Mouse (Mus musculus) erythroblast, adult 5-6 weeks (primary cell): ENCODE data around the gene Itgae. TPM values are rescaled to one million over a fixed set of nuclear protein-coding genes. Genes with fewer than 3 reads are reported as not detected.

Source experiments
- ATAC-seq: replicated peaks from 2 replicates; pipeline ENCODE4 v1.8.0; 2016; ENCODE audit warnings: moderate number of reproducible peaks, mild to moderate bottlenecking, moderate TSS enrichment, inconsistent platforms; ENCODE audit not compliant: poor library complexity, low FRiP score, severe bottlenecking
- total RNA-seq, 2 experiments: library from RNA; stranded (forward) in 1 of 2; stranded (reverse) in 1 of 2; fragments of 150-400 nt in 1 of 2; fragments of 200-764, 138-1000 nt in 1 of 2; gene quantifications; 2 replicates each; pipeline versions ENCODE4 v1.2.3 to v1.2.4; 2015 to 2017; ENCODE audit warnings: low replicate concordance in 2 of 2

Itgae gene
- total RNA-seq, 2 experiments from 2014 or later, result not detected

GRCm38 (mm10) chr11:73137591-73138501, 47.5 kb downstream of the Itgae start, which contains the start of gene Haspin:
Gene Haspin (minus strand): TSS chr11:73138294.
- peak; percentile 91 for ATAC-seq

DNA sequence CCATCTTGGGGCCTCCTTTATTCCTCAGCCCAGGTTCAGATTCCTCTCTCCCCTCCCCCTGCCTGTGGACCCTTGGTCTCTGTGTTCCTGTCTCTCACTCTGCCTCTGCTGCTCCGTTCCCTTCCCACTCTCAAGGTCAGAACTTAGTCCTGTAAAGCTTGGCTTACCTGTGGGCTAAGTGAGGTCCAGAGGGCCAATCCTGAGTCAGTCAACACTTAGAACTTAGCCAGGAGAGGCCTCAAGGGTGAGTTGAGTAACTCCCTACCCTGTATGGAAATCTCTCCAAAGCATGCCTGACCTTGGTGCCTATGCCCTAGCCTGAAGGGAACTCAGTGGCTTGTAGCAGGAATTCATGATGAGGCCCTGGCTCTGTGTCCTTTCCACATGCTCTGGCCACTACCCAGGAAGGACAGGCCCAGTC, 53.9 kb downstream of the Itgae start:
- no peak for ATAC-seq

DNA sequence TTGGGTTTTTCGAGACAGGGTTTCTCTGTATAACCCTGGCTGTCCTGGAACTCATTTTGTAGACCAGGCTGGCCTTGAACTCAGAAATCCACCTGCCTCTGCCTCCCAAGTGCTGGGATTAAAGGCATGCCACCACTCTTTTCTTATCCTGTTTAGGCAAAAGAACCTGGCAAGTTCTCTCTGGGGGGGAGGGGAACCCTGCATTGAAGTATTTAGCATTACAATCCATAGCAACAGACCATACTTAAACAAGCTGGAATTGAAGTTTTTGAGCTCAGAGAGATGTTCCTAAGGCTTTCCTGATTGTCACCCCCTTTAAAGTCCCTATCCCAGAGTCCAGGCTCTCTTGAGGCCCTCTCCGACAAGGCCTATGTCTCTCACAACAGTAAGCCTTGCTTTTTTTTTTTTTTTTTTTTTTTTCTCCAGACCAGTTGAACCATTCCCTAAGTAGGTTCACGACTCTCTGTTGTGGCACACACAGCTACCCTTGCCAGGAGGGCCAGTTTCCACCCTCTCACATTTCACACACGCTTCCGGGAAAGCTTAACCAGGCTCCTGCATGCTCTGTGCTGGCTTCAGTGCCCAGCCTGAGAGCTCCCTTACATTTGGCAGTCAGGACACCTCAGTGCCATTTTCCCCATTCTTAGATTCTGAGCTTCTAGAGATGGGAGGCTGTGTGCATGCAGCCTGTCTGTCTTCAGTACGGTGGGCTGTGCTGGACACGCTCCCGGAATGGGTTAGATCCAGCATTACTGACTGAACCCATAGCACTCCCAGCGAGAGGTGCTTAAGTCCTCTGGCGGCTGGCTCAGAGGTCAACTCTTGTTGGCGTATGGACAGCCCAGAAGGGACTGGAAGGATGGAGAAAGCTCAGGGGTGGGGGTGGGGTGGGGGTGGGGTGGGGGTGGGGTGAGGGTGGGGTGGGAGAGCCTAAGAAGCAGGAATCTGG, 55.9 kb downstream of the Itgae start:
- no peak for ATAC-seq

DNA sequence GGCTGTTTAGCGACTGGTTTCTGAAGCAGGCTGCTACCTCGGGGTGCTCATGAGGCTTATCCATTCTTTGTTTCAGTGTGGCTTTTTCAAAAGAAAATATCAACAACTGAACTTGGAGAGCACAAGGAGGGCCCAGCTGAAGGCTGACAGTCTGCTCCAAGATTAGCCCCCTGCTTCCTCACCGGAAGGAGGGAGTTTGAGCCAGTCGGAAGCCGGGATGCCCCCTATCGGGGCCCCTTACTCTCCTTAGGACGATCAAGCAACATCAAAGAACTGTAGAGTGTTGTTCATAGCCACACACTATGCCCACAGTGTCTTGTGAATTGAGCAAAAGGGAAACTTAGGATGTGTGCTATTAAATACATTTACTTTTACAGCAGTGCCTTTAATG, 56.6 kb downstream of the Itgae start:
- no peak for ATAC-seq

DNA sequence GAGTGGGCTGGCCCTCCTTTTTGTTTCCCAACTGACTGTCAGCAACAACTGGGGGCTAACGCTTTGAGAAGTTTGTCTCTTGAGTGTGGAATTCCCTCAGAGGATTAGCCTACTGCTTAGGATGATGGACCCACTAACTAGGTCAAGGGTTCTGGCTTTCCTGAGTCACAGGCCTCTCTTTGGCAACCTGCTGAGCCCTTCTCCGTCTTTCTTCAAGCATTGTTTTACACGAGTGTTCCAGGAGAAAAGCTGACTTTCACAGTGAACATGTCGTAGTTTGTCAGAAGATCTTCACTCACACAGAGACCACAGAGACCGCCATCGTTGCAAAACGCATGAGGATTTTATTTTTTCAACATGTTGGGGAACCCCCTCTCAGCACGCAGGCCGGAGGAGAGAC, 57.8 kb downstream of the Itgae start:
- no peak for ATAC-seq

GRCm38 (mm10) chr11:73155071-73155470, 64.7 kb downstream of the Itgae start:
- no peak for ATAC-seq

- ATAC-seq, result no peak
Measured at GRCm38 (mm10) chr11:73159957-73160810, 69.8 kb downstream of the Itgae start, which contains the start of gene P2rx5. Gene P2rx5 (plus strand): TSS chr11:73160421.

DNA sequence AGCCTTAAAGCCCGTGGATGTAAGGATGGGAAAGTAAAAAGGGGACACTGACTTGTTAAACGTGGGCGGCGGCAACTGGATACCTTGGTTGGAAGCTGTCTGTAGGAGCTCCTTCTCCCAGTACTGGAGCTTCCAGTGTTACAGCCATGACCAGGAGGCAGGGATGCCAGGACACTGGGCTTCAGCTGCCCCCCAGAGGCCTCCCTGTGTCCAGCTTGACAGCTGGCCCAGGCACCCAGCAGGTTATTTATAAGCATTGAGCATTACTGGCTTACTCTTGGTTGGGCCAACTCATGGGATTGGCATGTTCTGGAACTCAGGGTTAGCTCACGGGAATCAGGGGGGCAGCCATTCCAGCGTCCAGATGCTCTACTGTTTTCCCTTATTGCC, 70.4 kb downstream of the Itgae start:
- ATAC-seq, result no peak

GRCm38 (mm10) chr11:73161616-73162015, 71.2 kb downstream of the Itgae start:
- ATAC-seq, result no peak

DNA sequence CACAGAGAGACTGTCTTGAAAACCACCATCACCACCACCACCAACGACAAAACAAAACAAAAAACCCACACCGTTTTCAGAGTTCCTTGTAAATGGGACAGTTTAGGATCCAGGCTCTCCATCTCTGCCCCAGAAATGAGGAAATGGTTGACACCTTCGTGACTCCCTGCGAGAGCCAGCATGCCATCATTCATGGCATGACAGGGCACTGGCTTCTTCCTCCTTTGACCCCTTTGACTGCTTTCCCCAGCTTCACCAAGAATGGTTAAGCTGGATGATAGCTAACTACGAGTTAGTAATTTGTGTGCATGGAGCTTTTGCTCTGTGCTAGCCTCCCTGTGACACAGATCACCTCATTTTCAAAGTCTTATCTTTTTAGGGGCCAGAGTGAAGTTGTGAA, 71.9 kb downstream of the Itgae start:
- ATAC-seq, result no peak

DNA sequence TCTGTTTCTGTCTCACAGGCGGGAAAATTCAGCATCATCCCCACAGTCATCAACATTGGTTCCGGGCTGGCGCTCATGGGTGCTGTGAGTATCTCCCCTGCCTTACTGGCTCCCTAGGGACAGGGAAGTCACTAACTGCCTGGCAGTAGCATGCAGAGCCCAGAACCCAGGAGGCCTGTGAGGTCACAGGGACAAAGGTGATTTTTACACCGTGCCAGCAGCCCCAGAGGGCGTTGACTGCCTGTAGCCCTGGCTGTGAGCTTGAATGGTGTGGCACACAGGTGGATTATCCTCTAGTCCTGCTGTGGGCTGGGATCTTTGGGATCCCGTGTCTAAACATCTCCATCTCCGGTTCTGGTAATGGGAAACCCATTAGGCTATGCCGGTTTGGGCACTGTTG, 77.7 kb downstream of the Itgae start:
- ATAC-seq, result no peak

- ATAC-seq, result no peak
Measured at GRCm38 (mm10) chr11:73168576-73168975, 78.2 kb downstream of the Itgae start.

DNA sequence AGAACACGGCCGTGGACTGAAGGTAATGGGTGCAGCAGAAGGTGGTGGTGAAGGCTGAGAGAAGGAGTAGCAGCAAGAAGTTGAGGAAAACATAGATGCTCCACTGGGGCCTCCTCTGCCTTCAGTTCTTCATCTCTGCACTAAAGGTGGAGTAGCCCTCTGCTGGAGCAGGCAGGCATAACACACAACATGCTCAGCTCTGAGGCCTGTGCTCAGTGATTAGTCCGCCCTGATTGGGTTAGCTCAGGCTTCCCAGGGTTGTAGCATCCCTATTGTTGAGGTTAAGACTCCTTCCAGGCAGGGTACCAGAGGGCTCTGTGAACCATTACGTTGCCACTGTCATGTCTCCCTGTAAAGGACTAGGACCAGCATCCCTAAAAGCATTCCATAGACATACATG, 78.8 kb downstream of the Itgae start:
- ATAC-seq, result peak; percentile 80

- ATAC-seq, result no peak
Measured at GRCm38 (mm10) chr11:73172186-73172585, 81.8 kb downstream of the Itgae start.

DNA sequence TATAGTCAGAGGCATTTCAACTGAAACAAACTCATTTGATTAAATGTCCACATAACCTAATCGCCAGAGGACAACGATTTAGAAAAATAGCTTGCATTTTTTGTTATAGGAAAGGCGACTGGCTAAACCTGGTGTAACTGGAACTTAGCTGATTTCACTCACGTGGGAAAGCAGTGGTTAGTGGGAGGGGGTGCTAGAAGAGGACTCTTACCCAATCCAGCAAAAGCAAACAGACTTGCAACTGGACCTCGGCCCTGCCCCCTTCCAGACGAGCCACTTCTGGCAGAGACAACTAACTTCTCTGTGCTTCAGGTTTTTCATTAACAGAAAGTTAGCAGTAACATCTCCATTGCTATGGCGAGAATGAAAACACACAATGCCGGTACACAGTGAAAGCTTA, 85.2 kb downstream of the Itgae start:
- no peak for ATAC-seq

GRCm38 (mm10) chr11:73176186-73176585, 85.8 kb downstream of the Itgae start:
- no peak for ATAC-seq

DNA sequence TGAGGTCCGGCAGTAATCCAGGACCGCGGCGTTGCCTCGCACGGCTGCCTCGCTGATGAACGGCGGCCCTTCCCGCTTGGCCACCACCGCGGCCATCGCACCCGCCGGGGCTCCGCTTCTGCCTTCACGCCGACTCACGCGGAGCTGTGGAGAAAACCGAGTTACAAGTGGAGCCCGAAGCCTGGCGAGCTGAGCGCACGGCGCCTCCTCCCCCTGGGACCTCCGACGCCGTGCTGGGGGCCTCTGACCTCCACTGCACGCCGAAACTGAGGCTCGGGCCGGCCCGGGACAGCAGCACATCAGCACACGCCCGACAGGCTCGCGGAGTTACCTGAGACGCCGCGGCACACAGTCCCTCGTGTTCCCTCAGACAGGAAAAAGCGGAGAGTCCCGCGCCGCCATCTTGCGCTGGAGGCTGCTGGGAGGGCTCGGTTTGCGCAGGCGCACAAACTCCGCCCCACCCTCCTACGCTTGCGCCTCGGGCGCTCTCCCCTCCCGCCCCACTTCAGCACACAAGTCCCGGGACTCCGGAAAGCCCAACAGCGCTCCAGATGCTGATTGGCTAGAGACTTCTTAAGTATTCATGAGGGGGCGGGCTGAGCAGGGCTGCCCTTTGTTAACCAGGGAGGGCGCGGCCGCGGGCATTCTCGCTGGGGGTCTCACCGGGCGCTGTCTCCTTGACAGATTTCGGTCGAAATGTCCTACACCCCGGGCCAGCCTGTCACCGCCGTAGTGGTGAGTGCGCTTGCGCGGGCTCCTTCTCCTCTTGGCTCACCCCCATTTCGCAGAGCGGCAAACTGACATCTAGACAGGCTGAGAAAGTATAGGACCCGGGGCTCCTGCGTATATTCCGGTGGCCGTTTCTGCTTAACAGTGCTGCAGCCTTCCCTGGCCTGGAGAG, 86.5 kb downstream of the Itgae start, which contains the start of the genes Emc6 and Tax1bp3:
TSS of gene Emc6 (minus strand) at position 430 of the 901 bp plus-strand sequence.
TSS of gene Tax1bp3 (plus strand) at position 476 of the 901 bp plus-strand sequence.
- ATAC-seq, result peak; percentile 96

- peak; percentile 38 for ATAC-seq
Measured at GRCm38 (mm10) chr11:73177509-73177875, 87.1 kb downstream of the Itgae start.
